Mouse (Mus musculus) layer of hippocampus, adult 2 months (tissue): ENCODE results near the gene Rpl28. TPM values are rescaled to one million over a fixed set of nuclear protein-coding genes. Genes with fewer than 3 reads are reported as not detected.
"Not testable (repeated sequence)": the region's sequence is repeated elsewhere in the genome, so short reads cannot be mapped to it uniquely, and the experiment has no call there.

Experiments
- DNase-seq, 2 experiments: peaks; one replicate each; pipeline ENCODE4 v3.0.0; 2022; ENCODE audit warnings: low spot score in 2 of 2
- H3K27ac ChIP-seq: fragments of 200-600 bp; 2 replicates; pipeline ENCODE4 v1.8.1; 2022
- H3K4me3 ChIP-seq: fragments of 200-600 bp; 2 replicates; pipeline ENCODE4 v1.8.1; 2022; ENCODE audit warnings: mild to moderate bottlenecking
- CTCF ChIP-seq: fragments of 200-600 bp; conservative IDR thresholded peaks from 2 replicates; pipeline ENCODE4 v1.8.1; 2022; ENCODE audit warnings: antibody characterized with exemption, mild to moderate bottlenecking, moderate library complexity
- total RNA-seq, 2 experiments: library from RNA; stranded (reverse); gene quantifications; 2 replicates each; pipeline ENCODE4 v1.2.3; 2021

Gene Rpl28
- total RNA-seq, 2 experiments from 2014 or later, result 458 to 462 TPM

DNA sequence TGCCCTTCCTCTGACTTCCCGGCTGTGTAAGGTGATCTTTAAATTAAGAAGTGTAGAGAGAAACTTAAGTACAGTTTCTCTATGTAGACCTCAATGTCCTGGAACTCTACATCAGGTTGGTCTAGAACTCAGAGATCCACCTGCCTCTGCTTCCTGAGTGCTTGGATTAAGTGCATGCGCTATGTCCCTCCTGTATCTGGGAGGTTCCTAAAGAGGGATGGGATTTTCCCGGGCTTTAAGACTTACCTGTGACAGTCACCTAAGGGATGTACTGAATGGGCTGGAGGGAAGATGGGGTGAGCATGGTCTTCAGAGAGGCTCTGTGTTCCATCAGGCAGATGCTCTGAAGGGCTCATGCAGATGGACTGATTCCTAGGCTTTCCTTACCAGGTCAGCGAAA is 1.0 kb downstream of the Rpl28 start:
- Histone ChIP-seq H3K27ac (peak overlapping the region; percentile 98), H3K4me3 (peak overlapping the region; percentile 97)
- no peak for DNase-seq
- no peak for TF ChIP-seq CTCF

DNA sequence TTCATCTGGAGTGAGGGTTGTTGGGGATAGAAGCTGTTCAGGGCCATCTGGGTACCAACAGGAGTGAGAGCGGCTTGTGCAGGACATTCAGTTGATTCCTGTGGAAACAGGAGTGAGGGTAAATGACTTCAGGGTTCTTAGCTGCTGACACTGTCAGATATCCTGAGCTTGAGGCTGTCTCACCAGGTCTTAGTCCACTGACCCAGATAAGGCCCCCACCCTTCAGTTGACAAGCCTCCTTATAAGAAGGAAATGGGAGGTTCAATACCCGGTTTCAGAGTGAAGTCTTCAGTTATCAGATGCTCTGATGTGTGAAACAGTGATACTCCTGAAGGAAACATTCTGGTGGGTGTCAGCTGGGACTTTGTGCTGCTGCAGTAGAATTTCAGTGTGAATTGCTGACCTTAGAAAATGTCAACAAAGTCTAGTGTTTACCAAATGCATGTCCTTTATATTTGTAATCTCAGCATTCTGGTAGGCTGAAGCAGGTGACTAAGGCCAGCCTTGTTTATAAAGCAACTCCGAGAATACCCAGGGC is 2.0 kb downstream of the Rpl28 start:
- no peak for DNase-seq
- Histone ChIP-seq H3K4me3 (no peak overlapping the region), H3K27ac (no peak overlapping the region)
- TF ChIP-seq CTCF, result no peak

DNA sequence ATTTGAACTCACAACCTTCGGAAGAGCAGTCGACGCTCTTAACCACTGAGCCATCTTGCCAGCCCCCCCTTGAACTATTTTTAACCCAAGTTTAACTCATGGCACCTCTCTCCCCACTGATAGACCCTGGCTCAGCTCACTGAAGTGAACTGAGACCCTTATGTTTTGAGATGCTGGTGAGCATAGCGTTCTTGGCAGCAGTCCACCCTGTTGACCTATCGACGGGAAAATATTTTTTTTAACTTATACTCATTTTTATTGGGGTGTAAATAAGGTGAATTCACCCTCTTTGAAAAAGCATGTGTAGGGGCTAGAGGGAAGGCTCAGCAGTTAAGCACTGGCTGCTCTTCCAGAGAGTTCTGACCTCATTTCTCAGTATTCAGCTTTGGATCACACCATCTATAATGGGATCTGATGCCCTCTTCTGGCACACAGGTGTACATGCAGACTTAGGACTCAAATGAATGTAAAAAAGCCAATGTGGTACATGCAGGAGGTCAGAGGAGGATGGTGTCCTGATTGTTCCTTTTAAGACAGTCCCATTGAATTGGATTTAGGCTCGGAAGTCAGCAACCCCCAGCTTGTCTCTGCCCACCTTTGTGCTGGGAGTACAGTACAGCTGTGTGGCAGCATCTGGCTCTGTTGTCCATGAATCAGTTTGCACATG is 3.2 kb downstream of the Rpl28 start:
- DNase-seq, result peak; percentile 26 to 35
- TF ChIP-seq CTCF, result peak; percentile 84
- Histone ChIP-seq H3K27ac (no peak overlapping the region), H3K4me3 (no peak overlapping the region)

DNA sequence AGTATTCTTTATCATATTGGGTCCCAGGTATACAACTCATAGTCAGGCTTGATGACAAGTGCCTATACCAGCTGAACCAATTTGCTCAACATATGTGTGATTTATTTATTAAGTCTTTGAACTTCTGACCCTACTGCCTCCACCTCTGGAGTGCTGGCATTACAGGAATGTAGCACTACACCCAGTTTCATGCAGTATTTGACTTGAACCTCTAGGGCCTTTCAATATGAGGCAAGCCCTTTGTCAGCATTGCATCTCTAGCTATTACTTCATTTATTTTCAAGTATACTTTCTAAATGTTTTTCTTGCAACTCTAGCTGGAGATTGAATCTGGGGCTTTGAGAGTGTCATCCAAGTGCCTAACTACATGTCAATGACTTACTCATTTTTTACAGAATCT is 9.6 kb downstream of the Rpl28 start:
- no peak overlapping the region for H3K4me3 ChIP-seq
- no peak for DNase-seq
- H3K27ac ChIP-seq, result no peak overlapping the region
- TF ChIP-seq CTCF, result no peak

- H3K4me3 ChIP-seq, result no peak overlapping the region
- H3K27ac ChIP-seq, result no peak overlapping the region
- DNase-seq, result peak; percentile 43 to 53
- TF ChIP-seq CTCF, result peak; percentile 81
Measured at GRCm38 (mm10) chr7:4806716-4807115, 14.0 kb downstream of the Rpl28 start.

DNA sequence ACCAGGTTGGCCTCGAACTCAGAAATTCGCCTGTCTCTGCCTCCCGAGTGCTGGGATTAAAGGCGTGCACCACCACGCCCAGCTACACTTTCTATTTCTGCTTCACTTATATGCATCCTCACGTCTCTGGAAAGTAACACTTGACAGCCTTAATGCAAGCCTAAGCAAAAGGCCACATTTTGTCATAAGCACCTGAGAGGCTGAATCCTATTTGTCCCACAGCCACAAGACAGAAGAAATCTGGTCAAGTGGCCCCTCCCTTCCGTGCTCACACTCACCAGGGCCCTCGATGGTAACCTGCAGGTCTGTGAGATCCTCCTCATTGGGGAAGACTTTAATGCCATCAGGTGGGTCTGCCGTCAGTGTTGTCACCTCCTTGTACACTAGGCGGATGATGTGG is 18.5 kb downstream of the Rpl28 start:
- not testable (repeated sequence) for H3K27ac ChIP-seq, DNase-seq
- peak overlapping the region; percentile 97 for H3K4me3 ChIP-seq

GRCm38 (mm10) chr7:4811842-4812302 is 19.2 kb downstream of the Rpl28 start:
- Histone ChIP-seq H3K27ac (peak overlapping the region; percentile 96), H3K4me3 (peak overlapping the region; percentile 97)
- no peak for DNase-seq
- TF ChIP-seq CTCF, result no peak

DNA sequence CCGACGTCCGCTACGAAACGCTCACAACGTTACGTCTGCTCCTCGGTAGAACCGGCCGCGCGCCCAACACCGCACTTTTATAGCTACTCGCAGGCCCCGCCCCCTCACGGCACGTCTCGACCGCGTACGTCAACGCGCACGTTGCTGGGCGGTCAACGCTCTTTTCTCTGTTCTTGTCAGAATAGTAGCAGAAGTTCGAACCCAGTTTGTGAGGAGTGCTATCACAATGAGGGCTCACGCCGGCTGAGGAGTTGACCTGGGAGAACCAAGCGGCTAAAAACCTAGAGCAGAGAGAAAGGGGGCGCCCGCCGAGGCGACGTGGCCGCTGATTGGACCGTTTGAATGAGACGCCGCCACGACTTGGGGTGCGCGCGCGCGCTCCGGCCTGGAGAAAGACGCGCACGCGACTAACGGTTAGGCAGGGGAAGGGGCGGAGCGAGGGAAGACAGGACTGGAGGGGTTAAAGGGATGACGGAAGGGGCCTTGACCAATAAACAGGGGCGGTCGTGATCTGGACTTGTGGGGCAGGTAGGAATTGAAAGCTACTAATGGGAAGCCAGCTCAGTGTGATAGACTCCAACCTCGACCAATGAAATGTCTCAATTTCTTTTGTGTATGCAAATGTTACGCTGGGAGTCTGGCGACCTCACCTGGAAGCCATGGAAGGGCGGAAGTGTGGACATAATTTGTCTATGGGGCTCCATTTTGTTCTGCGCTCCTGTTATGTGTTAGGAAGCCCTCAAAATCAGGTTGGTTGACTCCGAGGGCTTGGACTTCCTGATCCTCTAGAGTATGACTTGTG is 19.8 kb downstream of the Rpl28 start, which contains the start of gene Ube2s:
Gene Ube2s (minus strand): TSS at position 288 of the 802 bp plus-strand sequence.
- H3K4me3 ChIP-seq, result peak within 1 kb of the TSS; percentile 97
- DNase-seq, result peak; percentile 97 to 99
- H3K27ac ChIP-seq, result peak within 1 kb of the TSS; percentile 96
- TF ChIP-seq CTCF, result peak; percentile 36

- H3K27ac ChIP-seq, result peak overlapping the region; percentile 96
- no peak for DNase-seq
- no peak for TF ChIP-seq CTCF
- peak overlapping the region; percentile 97 for H3K4me3 ChIP-seq
Measured at GRCm38 (mm10) chr7:4813105-4813791, 20.6 kb downstream of the Rpl28 start.

- H3K4me3 ChIP-seq, result no peak overlapping the region
- no peak overlapping the region for H3K27ac ChIP-seq
- TF ChIP-seq CTCF, result no peak
- no peak for DNase-seq
Measured at GRCm38 (mm10) chr7:4816559-4816958, 23.9 kb downstream of the Rpl28 start.

DNA sequence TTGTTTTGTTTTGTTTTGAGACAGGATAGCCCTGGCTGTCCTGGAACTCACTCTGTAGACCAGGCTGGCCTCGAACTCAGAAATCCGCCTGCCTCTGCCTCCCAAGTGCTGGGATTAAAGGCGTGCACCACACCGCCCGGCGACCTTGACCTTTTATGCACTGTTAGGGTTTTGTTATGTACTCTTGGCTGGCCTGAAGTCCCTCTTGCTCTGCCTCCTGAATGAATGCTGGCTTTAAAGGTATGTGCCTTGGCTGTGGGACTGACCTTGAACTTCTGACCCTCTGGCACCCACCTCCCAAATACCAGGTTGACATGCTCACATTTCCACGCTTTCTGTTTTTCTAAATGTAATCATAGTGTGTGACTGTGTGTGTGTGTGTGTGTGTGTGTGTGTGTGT is 28.3 kb downstream of the Rpl28 start:
- H3K27ac ChIP-seq, DNase-seq, H3K4me3 ChIP-seq: not testable (repeated sequence)

DNA sequence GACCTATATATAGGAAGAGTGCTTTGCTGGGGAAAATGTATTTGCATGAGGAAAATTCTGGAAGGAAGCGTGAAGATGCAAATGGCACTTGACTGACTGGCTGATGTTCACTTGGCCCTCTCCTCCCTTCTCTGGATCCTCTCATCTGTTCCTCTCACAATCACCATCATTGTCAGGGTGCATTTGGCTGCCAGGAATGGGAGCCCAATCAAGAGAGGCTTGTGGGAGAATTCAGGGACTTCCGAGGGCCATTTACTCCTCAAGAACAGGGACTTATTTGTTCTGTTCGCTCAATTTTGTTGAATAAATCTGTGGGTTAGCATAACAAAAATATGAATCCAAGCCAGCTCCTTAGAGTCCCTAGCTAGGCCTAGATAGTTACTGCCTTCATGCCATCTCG is 29.0 kb downstream of the Rpl28 start:
- Histone ChIP-seq H3K4me3 (no peak overlapping the region), H3K27ac (peak overlapping the region; percentile 79)
- no peak for TF ChIP-seq CTCF
- peak in 1 of 2 experiments; percentile 67 for DNase-seq
